Mouse (Mus musculus) B cell, adult (primary cell): ENCODE results near the gene Fam221a. TPM values are rescaled to one million over a fixed set of nuclear protein-coding genes. Genes with fewer than 3 reads are reported as not detected.

ENCODE experiments used
- total RNA-seq: library from RNA; stranded (reverse); gene quantifications from 4 replicates; pipeline ENCODE4 v1.2.4, GENCODE M21; 2023; ENCODE audit not compliant: inconsistent age

Fam221a gene
- total RNA-seq, result 1.2 to 2.4 TPM (median 2.0 TPM) in 4 replicates

DNA sequence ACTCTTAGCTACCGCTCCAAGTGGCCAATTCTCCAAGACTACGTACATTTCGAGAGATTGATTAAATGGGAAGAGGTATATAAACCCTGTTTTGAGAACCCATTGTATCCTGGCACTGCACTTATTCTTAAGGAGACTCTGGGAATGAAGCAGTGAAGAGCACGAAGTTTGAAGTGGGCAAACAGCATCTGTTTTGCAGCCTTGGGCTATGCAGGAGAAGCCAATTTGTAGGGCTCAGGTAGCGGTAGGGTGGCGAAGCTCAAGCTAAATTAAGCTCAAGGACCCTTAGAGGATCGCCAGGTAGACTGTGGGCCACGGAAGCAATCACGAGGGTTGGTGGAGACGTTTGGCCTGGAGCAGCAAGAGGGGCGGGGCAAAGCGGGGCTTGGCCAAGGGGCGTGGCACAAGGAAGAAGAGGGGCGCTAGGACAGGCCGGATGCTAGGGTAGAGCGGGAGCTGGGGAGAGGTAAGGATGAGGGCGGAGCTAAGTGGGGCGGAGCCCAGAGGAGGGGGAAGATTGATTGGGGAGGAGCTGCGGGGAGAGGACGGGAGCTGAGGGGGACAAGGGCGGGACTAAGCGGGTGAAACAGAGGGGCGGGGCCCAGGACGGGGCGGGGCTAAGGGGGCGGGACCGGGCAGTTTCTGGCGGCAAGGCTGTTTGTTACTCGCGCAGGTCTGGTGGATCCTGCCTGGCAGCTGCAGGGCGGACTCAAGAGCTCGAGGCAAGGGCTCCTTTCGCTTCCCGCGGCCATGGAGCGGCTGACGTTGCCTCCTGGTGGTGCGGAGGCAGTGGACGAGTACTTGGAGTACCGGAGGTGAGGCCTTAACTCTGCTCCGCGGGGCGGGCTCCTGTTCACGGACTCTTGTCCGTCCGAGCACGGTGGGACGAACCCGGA is at the start of gene Fam221a:
Gene Fam221a, plus strand, starts transcription at position 581 of the 896 bp plus-strand sequence.

DNA sequence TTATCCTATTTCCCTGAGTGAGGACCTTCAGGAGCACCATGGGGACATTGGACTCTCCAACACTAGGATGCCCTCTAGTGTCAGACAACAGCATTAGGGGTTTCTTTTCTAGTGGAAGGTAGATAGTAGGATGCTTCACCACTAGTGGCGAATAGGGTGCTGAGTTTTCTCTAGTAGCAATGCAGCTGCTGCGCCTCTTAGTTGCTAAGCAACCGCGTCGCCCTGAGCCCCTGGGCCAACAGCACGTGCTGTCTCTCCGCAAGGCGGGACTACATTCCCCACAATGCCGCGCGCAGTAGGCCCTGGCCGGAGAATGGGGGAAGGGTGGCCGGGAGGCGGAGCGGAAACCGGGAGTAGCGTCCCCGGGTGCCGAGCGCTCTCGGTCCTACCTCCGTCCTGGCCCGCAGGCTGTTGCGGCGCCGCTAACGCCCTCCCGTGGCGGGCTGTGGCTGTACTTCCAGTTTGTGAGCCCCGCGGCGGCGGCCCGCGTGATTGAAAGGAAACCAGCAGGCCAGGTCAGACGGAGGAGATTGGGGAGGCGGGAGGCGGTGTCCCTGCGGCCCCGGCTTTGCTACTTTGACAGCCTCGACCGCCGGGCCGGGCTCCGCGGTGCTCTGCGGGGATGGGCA is 48.5 kb upstream of the Fam221a start, which contains the start of gene Ccdc126:
Gene Ccdc126, plus strand, starts transcription at position 309 of the 629 bp plus-strand sequence.

DNA sequence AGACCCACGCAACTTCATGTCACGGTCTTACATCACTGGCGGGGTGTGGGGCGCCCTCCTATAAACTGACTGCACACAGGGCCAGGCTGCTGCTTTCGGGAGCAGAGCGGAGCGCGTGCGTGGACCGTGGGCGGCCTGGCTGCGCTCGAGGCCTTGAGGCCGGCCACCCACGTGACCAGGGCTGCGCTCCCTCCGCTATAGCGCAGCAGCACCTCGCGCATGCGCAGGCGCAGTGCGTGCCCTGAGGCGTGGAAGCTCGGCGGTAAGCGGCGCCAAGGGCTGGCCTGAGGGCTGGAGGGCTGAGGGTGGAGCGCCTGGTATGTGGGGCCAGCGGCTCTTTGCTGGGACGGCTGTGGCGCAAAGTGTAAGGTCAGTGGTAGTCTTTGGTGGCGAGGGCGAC is 27.8 kb downstream of the Fam221a start, which contains the start of gene Stk31:
Gene Stk31, plus strand, starts transcription at position 289 of the 400 bp plus-strand sequence.

Other genes starting within 250 kb of the Fam221a start
- gene Igf2bp3, start 152.8 kb upstream of the Fam221a start, total RNA-seq, result 1.1 to 2.7 TPM (median 1.5 TPM) in 4 replicates
- 211 to 223 TPM (median 214 TPM) in 4 replicates for gene Tra2a, start 103.7 kb upstream of the Fam221a start, total RNA-seq
- 2.1 to 4.2 TPM (median 2.6 TPM) in 4 replicates for gene Ccdc126, start 48.5 kb upstream of the Fam221a start, total RNA-seq
- gene Stk31, start 27.9 kb downstream of the Fam221a start, total RNA-seq, result 0.19 TPM in 1 of 4 replicates, not detected in the others